Mouse (Mus musculus): Measurements from ENCODE around the gene Tex29. TPM values are rescaled to one million over a fixed set of nuclear protein-coding genes. Genes with fewer than 3 reads are reported as not detected.

Tex29 gene
- total RNA-seq, 2 experiments from 2014 or later: not detected

GRCm38 (mm10) chr8:11896022-11896662 lies 55.9 kb downstream of the Tex29 start:
- intact Hi-C loops (cut with DNase I): no loop called here
- DNase-seq (ENCODE audit: extremely low spot score in 1 of 2, low spot score in 2 of 2): no peak

GRCm38 (mm10) chr8:11896677-11897076 lies 56.4 kb downstream of the Tex29 start:
- DNase-seq (ENCODE audit: extremely low spot score in 1 of 2, low spot score in 2 of 2): no peak
- intact Hi-C loops (cut with DNase I): no loop called here

GRCm38 (mm10) chr8:11898814-11899213 lies 58.5 kb downstream of the Tex29 start:
- intact Hi-C loops (cut with DNase I): no loop called here
- no peak for DNase-seq (ENCODE audit: extremely low spot score in 1 of 2, low spot score in 2 of 2)

Other genes with a start within 250 kb of the Tex29 start
- 10 to 100 TPM; 62.8 to 64.7 TPM for gene Ankrd10, start 204.7 kb upstream of the Tex29 start, total RNA-seq (2021)
- not detected for gene 1700016D06Rik, start 139.4 kb upstream of the Tex29 start, total RNA-seq (2021)
- gene Arhgef7, start 112.8 kb upstream of the Tex29 start, total RNA-seq (2021): 100 to 1,000 TPM; 182 to 189 TPM